Mouse (Mus musculus) mouse trophoblast stem cell (cell line): Measurements from ENCODE around the gene Tex14.

ENCODE experiments used
- in situ Hi-C, 2 experiments: fragments of 300-500 bp; cut with MseI, MboI; formaldehyde crosslinking; loops; 2 replicates in 1 of 2; 3 replicates in 1 of 2; pipeline ENCODE4 v1.15.1; 2025

Tex14 gene

GRCm38 (mm10) chr11:87570743-87571142 lies 165.9 kb downstream of the Tex14 start:
- in situ Hi-C loops: no loop called here

DNA sequence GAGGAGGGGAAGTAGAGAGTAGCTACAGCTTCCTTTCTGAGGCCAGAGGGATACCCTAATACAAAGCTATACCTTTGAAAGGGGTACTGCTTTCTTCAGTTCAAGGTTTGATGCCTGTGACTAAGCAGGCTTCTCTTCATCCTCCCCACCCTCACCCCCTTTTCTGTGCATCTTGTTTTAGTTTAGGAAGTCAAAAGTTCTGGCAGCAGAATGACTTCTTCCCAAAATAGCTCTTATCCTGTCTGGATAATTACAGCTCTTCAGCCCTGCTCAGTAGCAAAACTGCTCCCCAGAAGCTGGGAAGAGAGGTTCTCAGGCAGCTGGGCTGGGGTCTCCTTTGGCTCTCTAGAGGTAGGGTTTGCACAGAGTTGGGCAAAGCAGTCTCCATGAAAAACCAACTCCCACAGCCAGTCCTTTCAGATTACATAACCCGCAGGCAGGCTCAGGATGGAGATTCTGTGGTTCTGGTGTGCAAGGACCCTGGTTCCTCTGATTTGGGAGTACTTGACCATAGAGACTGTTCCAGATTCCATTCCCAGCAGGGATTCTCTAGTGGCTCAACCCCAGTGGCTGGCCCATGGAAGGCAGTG lies 166.6 kb downstream of the Tex14 start:
- in situ Hi-C loops: no loop called here

- in situ Hi-C loops: no loop called here
These were observed 168.9 kb downstream of the Tex14 start for GRCm38 (mm10) chr11:87573751-87574150.

GRCm38 (mm10) chr11:87574520-87575180 lies 169.8 kb downstream of the Tex14 start:
- in situ Hi-C loops: no loop called here

- in situ Hi-C loops: no loop called here
These were observed 172.9 kb downstream of the Tex14 start for GRCm38 (mm10) chr11:87577601-87578248.

- in situ Hi-C loops: no loop called here
These were observed 173.5 kb downstream of the Tex14 start for GRCm38 (mm10) chr11:87578249-87578962.

GRCm38 (mm10) chr11:87578963-87579601 lies 174.2 kb downstream of the Tex14 start:
- in situ Hi-C loops: no loop called here

GRCm38 (mm10) chr11:87579713-87580112 lies 174.8 kb downstream of the Tex14 start:
- in situ Hi-C loops: no loop called here

DNA sequence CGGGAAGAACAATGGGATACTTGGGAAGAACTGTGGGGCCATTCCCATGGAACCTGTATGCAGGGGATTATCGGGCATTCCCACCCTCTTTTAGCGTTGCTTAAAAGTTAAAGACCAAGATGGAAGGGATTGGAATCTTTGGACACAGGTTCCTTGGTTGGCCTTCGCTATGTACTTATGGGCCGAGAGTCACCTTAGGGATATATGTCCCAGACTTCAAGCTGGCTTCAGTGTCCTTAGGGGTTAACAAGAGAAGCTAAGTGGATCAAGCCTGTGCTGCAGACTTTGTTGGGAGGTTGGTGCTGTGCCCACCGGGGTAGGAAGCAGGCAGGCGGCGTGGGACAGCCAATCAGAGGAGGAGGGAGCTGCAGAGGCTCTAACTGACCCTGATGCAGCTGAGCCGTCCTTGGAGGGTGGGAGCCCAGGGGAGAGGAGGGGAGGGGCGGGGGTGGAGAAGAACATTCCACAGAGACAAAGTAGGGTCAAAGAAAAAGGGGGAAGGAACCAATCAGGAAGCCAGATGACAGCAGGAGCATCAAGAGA lies 175.7 kb downstream of the Tex14 start:
- in situ Hi-C loops: no loop called here

DNA sequence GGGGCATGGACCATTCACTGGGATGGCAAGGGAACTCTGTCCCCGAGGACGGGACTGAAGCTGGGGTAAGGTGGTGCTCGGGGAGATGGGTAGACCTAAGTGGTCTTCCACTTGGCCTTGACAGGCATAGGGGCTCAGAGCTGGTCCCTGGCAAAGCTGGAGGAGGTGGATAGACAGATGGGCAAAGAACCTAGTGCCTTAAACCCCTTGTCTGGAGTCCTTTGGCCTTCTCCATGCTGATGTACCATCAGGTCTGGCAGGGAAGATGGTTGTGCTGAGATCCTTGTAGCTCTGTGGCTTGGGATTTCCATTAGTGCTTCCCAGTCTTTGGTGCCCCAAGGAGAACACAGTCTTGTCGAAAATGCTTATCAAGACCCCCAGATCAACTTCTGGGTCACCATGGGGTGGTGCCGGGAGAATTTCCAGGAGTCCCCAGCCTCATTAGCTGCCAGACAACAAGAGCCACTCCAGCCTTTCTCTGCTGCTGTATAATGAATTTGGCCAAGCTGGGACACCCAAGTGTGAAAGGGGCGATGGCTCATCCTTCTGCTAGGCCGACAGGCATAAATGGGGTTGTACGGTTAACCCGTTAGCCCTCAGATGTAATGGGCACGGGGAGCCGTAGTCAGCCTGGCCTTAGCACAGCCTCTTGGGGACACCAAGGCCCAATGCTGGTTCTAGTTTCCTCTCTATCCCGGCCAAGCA lies 176.4 kb downstream of the Tex14 start:
- in situ Hi-C loops: no loop called here

DNA sequence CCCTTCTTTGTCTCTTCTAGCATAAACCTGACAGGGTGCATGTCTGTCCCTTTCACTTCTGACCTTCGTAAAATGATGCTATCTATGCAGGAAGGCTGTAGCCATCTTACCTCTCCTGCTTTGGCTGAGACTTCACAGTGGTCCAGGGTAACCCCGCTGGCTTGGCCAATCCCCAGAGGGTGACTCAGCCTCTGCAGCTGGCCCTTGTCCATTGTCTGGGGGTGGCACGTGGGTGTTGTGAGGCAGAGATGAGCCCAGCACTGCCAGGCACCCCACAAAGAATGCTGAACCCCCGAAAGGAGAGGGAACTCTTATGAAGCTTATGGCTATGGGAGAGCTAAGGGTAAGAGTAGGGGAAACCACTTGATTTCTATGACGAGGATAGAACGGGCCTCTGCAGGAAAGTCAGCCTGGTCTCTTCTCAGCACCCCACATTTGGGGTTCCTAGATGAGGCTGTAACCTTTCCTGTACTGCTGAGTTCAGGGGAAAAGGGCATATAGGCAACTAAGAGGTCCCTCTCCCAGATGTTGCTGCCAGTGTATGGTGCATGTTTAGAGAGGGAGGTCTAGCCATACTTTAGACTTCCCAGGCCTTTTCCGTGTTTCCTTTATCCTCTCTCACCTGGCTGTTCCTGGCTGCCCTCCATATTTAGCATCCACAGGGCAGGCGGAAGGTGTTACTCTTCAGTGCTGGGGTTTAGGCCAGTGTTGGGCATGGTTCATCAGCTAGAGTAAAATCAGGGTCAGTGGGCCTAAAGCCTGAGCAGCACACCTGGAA lies 177.3 kb downstream of the Tex14 start:
- in situ Hi-C loops: no loop called here

GRCm38 (mm10) chr11:87583291-87584034 lies 178.6 kb downstream of the Tex14 start:
- in situ Hi-C loops: no loop called here

GRCm38 (mm10) chr11:87584711-87585505 lies 180.0 kb downstream of the Tex14 start:
- in situ Hi-C loops: no loop called here

- in situ Hi-C loops: no loop called here
These were observed 182.5 kb downstream of the Tex14 start for GRCm38 (mm10) chr11:87587211-87587874.

GRCm38 (mm10) chr11:87589605-87590004 lies 184.7 kb downstream of the Tex14 start:
- in situ Hi-C loops: no loop called here

DNA sequence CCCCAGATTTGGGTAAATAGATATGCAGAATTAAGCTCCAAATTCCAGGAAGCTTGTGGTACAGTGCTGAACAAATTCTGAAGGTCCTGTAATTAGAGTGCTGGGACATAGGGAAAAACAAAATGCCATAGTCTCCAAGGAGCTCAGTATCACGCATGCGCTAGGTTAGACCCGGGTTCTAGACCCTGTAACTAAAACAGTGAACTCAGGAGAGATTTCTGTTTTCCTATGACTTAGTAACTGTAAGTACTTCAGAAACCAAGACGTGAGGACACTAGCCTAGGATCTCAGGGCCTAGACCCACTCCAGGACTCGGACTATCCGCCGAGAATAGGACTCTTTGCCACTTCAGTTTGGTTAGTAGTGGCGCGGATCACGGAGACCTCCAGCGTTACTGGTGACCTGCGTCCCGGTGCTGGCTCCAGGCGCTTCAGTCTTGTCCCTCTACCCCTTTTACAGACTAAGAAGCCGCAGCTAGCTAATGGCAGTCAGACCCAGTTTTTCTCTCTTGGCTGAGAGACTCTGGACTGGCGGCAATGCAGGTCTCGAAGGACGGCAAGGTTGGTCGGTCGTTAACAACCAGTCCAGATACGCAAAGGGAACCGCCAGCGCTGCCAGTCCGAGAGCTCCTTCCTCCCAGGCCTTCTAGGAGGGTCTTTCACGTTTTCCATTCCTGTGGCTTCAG lies 186.1 kb downstream of the Tex14 start:
- in situ Hi-C loops: no loop called here

DNA sequence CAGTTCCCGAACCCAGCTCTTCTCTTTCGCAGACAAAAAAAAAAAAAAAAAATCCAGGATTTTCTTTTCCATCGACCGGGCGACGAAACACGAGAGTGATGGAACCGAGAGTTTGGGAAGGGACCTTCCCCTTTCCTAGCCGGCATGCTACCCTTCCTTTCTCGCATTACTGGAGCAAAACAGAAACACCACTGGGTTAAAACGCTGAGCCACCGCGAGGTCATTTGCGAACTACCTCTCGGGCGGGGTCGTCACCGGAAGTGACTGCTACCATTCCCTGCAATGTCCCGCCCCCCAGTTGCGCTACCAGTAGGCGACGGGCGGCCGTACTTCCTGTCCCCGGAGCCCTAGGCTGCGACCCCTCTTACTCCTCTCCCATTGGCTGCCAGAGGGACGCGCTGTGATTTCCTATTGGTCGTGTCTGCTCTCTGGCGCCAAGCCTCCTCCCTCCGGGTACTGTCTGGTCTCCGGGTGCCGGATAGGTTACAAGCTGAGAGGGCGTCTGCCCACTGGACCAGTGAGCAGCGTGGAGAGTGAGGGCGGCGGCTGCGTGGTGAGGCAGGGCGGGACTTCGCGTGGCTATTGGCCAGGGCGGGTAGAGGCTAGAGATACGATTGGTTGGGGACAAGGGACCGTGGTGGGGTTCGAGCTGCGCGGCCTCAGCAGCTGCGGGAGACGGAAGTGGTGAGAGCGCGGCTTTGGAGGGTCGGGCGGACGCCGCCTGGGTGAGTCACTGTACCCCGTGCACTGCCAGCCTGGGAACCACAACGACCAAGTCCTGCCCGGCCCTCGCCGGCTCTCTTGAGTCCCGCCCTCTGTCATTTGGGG lies 186.9 kb downstream of the Tex14 start, which contains the start of gene Mtmr4:
Gene Mtmr4, plus strand, starts transcription at position 637 of the 828 bp plus-strand sequence.
- in situ Hi-C loops: no loop called here
